Mouse (Mus musculus) liver, adult 2 months (tissue): ENCODE measurements around the gene Bmp2k.

Experiments used
- CTCF ChIP-seq: fragments of 200-500 bp; IDR thresholded peaks from 2 replicates; pipeline ENCODE4 v1.5.1; 2011; ENCODE audit warnings: low read depth, low read length, control low read depth
- POLR2A ChIP-seq: fragments of 200-500 bp; IDR thresholded peaks from 2 replicates; pipeline ENCODE4 v1.6.1; 2011; ENCODE audit warnings: low read length, control low read depth; ENCODE audit not compliant: insufficient read depth; ENCODE audit errors: extremely low read depth

DNA sequence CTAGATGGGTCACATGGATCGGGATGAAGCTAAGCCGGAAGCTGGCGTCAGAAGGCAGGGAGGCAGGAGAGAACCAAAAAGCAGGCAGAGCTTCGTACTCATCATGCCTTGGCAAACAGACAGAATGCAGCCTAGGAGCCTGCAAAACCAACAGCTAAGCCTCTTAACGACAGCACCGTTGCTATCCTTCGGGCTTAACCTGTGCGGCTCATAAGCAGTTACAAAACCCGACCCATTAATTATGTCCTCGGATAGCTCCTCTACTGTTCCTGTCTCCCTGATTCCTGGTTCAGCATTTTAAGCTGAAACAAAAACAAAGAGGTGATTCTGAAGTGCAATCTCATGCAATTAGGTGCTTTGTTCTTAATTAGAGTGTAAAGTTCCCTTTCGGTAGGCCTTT is 43.4 kb upstream of the Bmp2k start:
- TF ChIP-seq POLR2A (no peak), CTCF (no peak)
